ENCODE assay signal across 17 mouse cellular contexts in the genomic region with DNA sequence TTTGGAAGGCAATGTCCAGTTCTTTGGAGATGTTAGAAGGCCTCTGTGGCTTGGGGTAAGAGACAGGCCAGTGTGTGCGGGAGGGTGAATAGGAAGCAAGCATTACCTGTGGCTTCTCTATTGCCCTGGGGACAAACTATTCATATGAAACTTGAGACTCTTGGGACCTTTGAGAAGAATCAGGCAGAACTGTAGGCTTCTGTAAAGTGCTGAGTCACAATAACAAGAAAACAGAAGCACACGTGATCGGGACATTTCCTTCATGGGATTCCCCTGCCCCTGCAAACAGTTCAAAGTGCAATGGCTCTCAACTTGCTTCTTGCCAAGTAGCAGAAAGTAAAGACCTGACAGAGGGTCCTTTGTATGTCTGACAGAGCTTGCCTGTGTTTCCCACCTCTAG. TPM values are rescaled to one million over a fixed set of nuclear protein-coding genes. Genes with fewer than 3 reads are reported as not detected.
DNase-seq lines count a peak whose midpoint lies in the region; ATAC-seq lines count a peak whose summit lies in the region.
"Had no signal": no experiment of that assay in that cellular context is flagged by ENCODE, and none has a peak within 500 bp of the region (broad histone marks: within the 10 kb centered on the region; RNA-seq: fewer than 3 reads in every experiment).

No protein-coding gene starts in this region.

- H3K9me3 ChIP-seq in embryonic facial prominence, embryonic 14.5 days (ENCODE audit: control insufficient read depth, low read length), result no peaks in the 10 kb centered on the region
- no peaks in the 10 kb centered on the region for H3K9me3 ChIP-seq in embryonic facial prominence, embryonic 10.5 days
- no peaks in the 10 kb centered on the region for H3K9me3 ChIP-seq in megakaryocyte, embryonic 14.5 days
- H3K9me3 ChIP-seq: limb, embryonic 12.5 days; lung, embryonic 15.5 days; midbrain, embryonic 13.5 days had no signal

- no peak overlapping the region for H3K4me2 ChIP-seq in embryonic facial prominence, embryonic 14.5 days (ENCODE audit: low read depth, low read length)
- H3K4me2 ChIP-seq: limb, embryonic 12.5 days; lung, embryonic 15.5 days; midbrain, embryonic 13.5 days had no signal

- peak; percentile 12 for DNase-seq in embryonic facial prominence, embryonic 14.5 days (ENCODE audit: low spot score)
- no peak for DNase-seq in embryonic facial prominence, embryonic 10.5 days (ENCODE audit: low spot score)
- DNase-seq in induced T-regulatory cell, adult 2 months (ENCODE audit: low read depth), result peak; percentile 15
- peak; percentile 34 for DNase-seq in splenic B cell, adult 2 months (ENCODE audit: low read depth, low spot score)
- no peak for DNase-seq in embryo, embryonic 10 days (ENCODE audit: low spot score)
- DNase-seq: adrenal gland, adult 2 months; heart, adult 11 months had no signal

- 53% methylated on average over 3 of the region's 3 CpGs for WGBS in embryonic facial prominence, embryonic 14.5 days
- 75% methylated on average over 3 of the region's 3 CpGs for WGBS in embryonic facial prominence, embryonic 10.5 days

- no peaks in the 10 kb centered on the region for H3K36me3 ChIP-seq in embryonic facial prominence, embryonic 14.5 days (ENCODE audit: control insufficient read depth, insufficient read depth, low read length)
- H3K36me3 ChIP-seq in embryonic facial prominence, embryonic 10.5 days (replicated peaks), result no peaks in the 10 kb centered on the region
- H3K36me3 ChIP-seq in megakaryocyte, embryonic 14.5 days (replicated peaks; ENCODE audit: low read length), result no peaks in the 10 kb centered on the region
- H3K36me3 ChIP-seq in splenic B cell, adult 2 months (ENCODE audit: control insufficient read depth, insufficient read depth, low read length, poor library complexity, severe bottlenecking), result no peaks in the 10 kb centered on the region
- H3K36me3 ChIP-seq: limb, embryonic 12.5 days; lung, embryonic 15.5 days; midbrain, embryonic 13.5 days had no signal

- H3K4me1 ChIP-seq in embryonic facial prominence, embryonic 14.5 days (ENCODE audit: control insufficient read depth, insufficient read depth, low read length), result no peaks in the 10 kb centered on the region
- no peaks in the 10 kb centered on the region for H3K4me1 ChIP-seq in embryonic facial prominence, embryonic 10.5 days
- peaks cover 32% of the 10 kb centered on the region for H3K4me1 ChIP-seq in megakaryocyte, embryonic 14.5 days
- H3K4me1 ChIP-seq: limb, embryonic 12.5 days; lung, embryonic 15.5 days; midbrain, embryonic 13.5 days had no signal

- H3K4me3 ChIP-seq in embryonic facial prominence, embryonic 14.5 days (ENCODE audit: low read depth, low read length), result no peak overlapping the region
- H3K4me3 ChIP-seq in embryonic facial prominence, embryonic 10.5 days, result no peak overlapping the region
- peak overlapping the region; percentile 84 for H3K4me3 ChIP-seq in megakaryocyte, embryonic 14.5 days (replicated peaks)
- H3K4me3 ChIP-seq: limb, embryonic 12.5 days; lung, embryonic 15.5 days; midbrain, embryonic 13.5 days had no signal

- H3K9ac ChIP-seq in embryonic facial prominence, embryonic 14.5 days (ENCODE audit: low read depth, low read length), result no peak overlapping the region
- H3K9ac ChIP-seq: limb, embryonic 12.5 days; lung, embryonic 15.5 days; midbrain, embryonic 13.5 days had no signal

- H3K27ac ChIP-seq in embryonic facial prominence, embryonic 14.5 days (replicated peaks; ENCODE audit: low read depth, low read length), result no peak overlapping the region
- no peak overlapping the region for H3K27ac ChIP-seq in embryonic facial prominence, embryonic 10.5 days (replicated peaks)
- H3K27ac ChIP-seq: kidney, postnatal 0 days; limb, embryonic 12.5 days; lung, embryonic 15.5 days; midbrain, embryonic 13.5 days had no signal

- no peaks in the 10 kb centered on the region for H3K27me3 ChIP-seq in embryonic facial prominence, embryonic 14.5 days (replicated peaks; ENCODE audit: control insufficient read depth, insufficient read depth, low read length)
- no peaks in the 10 kb centered on the region for H3K27me3 ChIP-seq in embryonic facial prominence, embryonic 10.5 days (replicated peaks; ENCODE audit: low read depth, poor library complexity, severe bottlenecking)
- H3K27me3 ChIP-seq in megakaryocyte, embryonic 14.5 days (replicated peaks), result no peaks in the 10 kb centered on the region
- no peaks in the 10 kb centered on the region for H3K27me3 ChIP-seq in splenic B cell, adult 2 months (ENCODE audit: control insufficient read depth, insufficient read depth, low read length, poor library complexity, severe bottlenecking)
- H3K27me3 ChIP-seq: limb, embryonic 12.5 days; lung, embryonic 15.5 days; midbrain, embryonic 13.5 days had no signal

- ATAC-seq in embryonic facial prominence, embryonic 14.5 days (ENCODE audit: low read depth), result no peak
- no peak for ATAC-seq in megakaryocyte, adult 5-6 weeks (ENCODE audit: poor library complexity, severe bottlenecking)
- ATAC-seq in erythroblast, adult 5-6 weeks (replicated peaks; ENCODE audit: low FRiP score, poor library complexity, severe bottlenecking), result no peak
- ATAC-seq: midbrain, embryonic 13.5 days had no signal

RNA-seq across cellular contexts. Expression of a gene that starts 48.5 kb away (rescaled TPM):
- 0.17 and 1.6 TPM in 2 replicates for polyA plus RNA-seq in embryonic facial prominence, embryonic 14.5 days (2014; fragmentation: Nextera tagmentation; extraction: Ambion mirVana)
- not detected in 2 replicates for polyA plus RNA-seq in embryonic facial prominence, embryonic 10.5 days (2016; fragmentation: Nextera tagmentation; extraction: Ambion mirVana)
- polyA plus RNA-seq in megakaryocyte, embryonic 14.5 days (2012; ENCODE audit: insufficient read depth, low replicate concordance), result not detected in 2 replicates
- not detected in 2 replicates for total RNA-seq in megakaryocyte, adult 5-6 weeks (2015)
- total RNA-seq in megakaryocyte, adult 5-6 weeks (2017), result not detected in 2 replicates
- total RNA-seq in erythroblast, adult 5-6 weeks (2015; ENCODE audit: low replicate concordance), result not detected in 2 replicates
- not detected in 2 replicates for total RNA-seq in erythroblast, adult 5-6 weeks (2017; ENCODE audit: low replicate concordance)
- total RNA-seq: adrenal gland, adult 2 months; heart, postnatal 14 days; layer of hippocampus, postnatal 25 days had no signal
- polyA plus RNA-seq: adrenal gland, adult 2 months; kidney, postnatal 0 days; limb, embryonic 12.5 days; neural tube, embryonic 11.5 days had no signal

Comparison
In these comparisons a context has a peak if more than half of its experiments do, and no peak if none do; other contexts are left out.
1. DNase-seq: peak in embryonic facial prominence, embryonic 14.5 days (single experiment), induced T-regulatory cell, adult 2 months (single experiment) and splenic B cell, adult 2 months (single experiment); none in embryonic facial prominence, embryonic 10.5 days (single experiment) and embryo, embryonic 10 days (single experiment).